Mouse (Mus musculus): Measurements from ENCODE around the gene Fosl1. TPM values are rescaled to one million over a fixed set of nuclear protein-coding genes. Genes with fewer than 3 reads are reported as not detected.

The Fosl1 gene
- 0.51 TPM for polyA plus RNA-seq (2014; fragmentation: Illumina TruSeq; extraction: RNeasy Lipid Tissue Mini Kit (QIAGEN cat#74804); ENCODE audit: low read depth, low replicate concordance)

GRCm38 (mm10) chr19:5447515-5448353 is at the start of gene Fosl1:
Gene Fosl1 (plus strand): TSS chr19:5447547.

GRCm38 (mm10) chr19:5402293-5402692 is 45.1 kb upstream of the Fosl1 start, which contains the start of gene Tsga10ip:
Gene Tsga10ip (minus strand): TSS chr19:5402526.

GRCm38 (mm10) chr19:5424782-5425741 is 22.3 kb upstream of the Fosl1 start, which contains the start of the genes Drap1 and AI837181:
Gene Drap1 (minus strand): TSS chr19:5424979.
Gene AI837181 (plus strand): TSS chr19:5425144.

GRCm38 (mm10) chr19:5457746-5458442 is 10.5 kb downstream of the Fosl1 start, which contains the start of gene Ccdc85b:
Gene Ccdc85b (minus strand): TSS chr19:5457894.

GRCm38 (mm10) chr19:5460465-5460911 is 13.1 kb downstream of the Fosl1 start, which contains the start of gene Fibp:
Gene Fibp (plus strand): TSS chr19:5460615.

GRCm38 (mm10) chr19:5468374-5468773 is 21.0 kb downstream of the Fosl1 start, which contains the start of gene Ctsw:
Gene Ctsw (minus strand): TSS chr19:5468507.

GRCm38 (mm10) chr19:5473720-5474119 is 26.4 kb downstream of the Fosl1 start, which contains the start of gene Efemp2:
Gene Efemp2 (plus strand): TSS chr19:5473954.

GRCm38 (mm10) chr19:5487768-5488550 is 40.6 kb downstream of the Fosl1 start, which contains the start of gene Mus81:
Gene Mus81 (minus strand): TSS chr19:5488402.

GRCm38 (mm10) chr19:5490313-5490897 is 43.1 kb downstream of the Fosl1 start, which contains the start of gene Cfl1:
Gene Cfl1 (plus strand): TSS chr19:5490455.

GRCm38 (mm10) chr19:5503687-5504086 is 56.3 kb downstream of the Fosl1 start, which contains the start of gene 1700020D05Rik:
Gene 1700020D05Rik (minus strand): TSS chr19:5503787.

Other genes with a start within 250 kb of the Fosl1 start
- gene Pacs1, start 174.4 kb upstream of the Fosl1 start, polyA plus RNA-seq (2014; fragmentation: Illumina TruSeq; extraction: RNeasy Lipid Tissue Mini Kit (QIAGEN cat#74804); ENCODE audit: low read depth, low replicate concordance), result 21.5 TPM
- 105 TPM for gene Sf3b2, start 152.1 kb upstream of the Fosl1 start, polyA plus RNA-seq (2014; fragmentation: Illumina TruSeq; extraction: RNeasy Lipid Tissue Mini Kit (QIAGEN cat#74804); ENCODE audit: low read depth, low replicate concordance)
- 0.60 TPM for gene Gal3st3, start 149.2 kb upstream of the Fosl1 start, polyA plus RNA-seq (2014; fragmentation: Illumina TruSeq; extraction: RNeasy Lipid Tissue Mini Kit (QIAGEN cat#74804); ENCODE audit: low read depth, low replicate concordance)
- gene Catsper1, start 111.8 kb upstream of the Fosl1 start, polyA plus RNA-seq (2014; fragmentation: Illumina TruSeq; extraction: RNeasy Lipid Tissue Mini Kit (QIAGEN cat#74804); ENCODE audit: low read depth, low replicate concordance), result 2.0 TPM
- gene Cst6, start 98.0 kb upstream of the Fosl1 start, polyA plus RNA-seq (2014; fragmentation: Illumina TruSeq; extraction: RNeasy Lipid Tissue Mini Kit (QIAGEN cat#74804); ENCODE audit: low read depth, low replicate concordance), result 11.8 TPM
- 22.2 TPM for gene Eif1ad, start 80.8 kb upstream of the Fosl1 start, polyA plus RNA-seq (2014; fragmentation: Illumina TruSeq; extraction: RNeasy Lipid Tissue Mini Kit (QIAGEN cat#74804); ENCODE audit: low read depth, low replicate concordance)
- 85.8 TPM for gene Banf1, start 80.4 kb upstream of the Fosl1 start, polyA plus RNA-seq (2014; fragmentation: Illumina TruSeq; extraction: RNeasy Lipid Tissue Mini Kit (QIAGEN cat#74804); ENCODE audit: low read depth, low replicate concordance)
- gene Sart1, start 58.8 kb upstream of the Fosl1 start, polyA plus RNA-seq (2014; fragmentation: Illumina TruSeq; extraction: RNeasy Lipid Tissue Mini Kit (QIAGEN cat#74804); ENCODE audit: low read depth, low replicate concordance), result 49.0 TPM
- 4.2 TPM for gene Tsga10ip, start 45.0 kb upstream of the Fosl1 start, polyA plus RNA-seq (2014; fragmentation: Illumina TruSeq; extraction: RNeasy Lipid Tissue Mini Kit (QIAGEN cat#74804); ENCODE audit: low read depth, low replicate concordance)
- 252 TPM for gene Drap1, start 22.6 kb upstream of the Fosl1 start, polyA plus RNA-seq (2014; fragmentation: Illumina TruSeq; extraction: RNeasy Lipid Tissue Mini Kit (QIAGEN cat#74804); ENCODE audit: low read depth, low replicate concordance)
- gene AI837181, start 22.4 kb upstream of the Fosl1 start, polyA plus RNA-seq (2014; fragmentation: Illumina TruSeq; extraction: RNeasy Lipid Tissue Mini Kit (QIAGEN cat#74804); ENCODE audit: low read depth, low replicate concordance), result 45.5 TPM
- gene Ccdc85b, start 10.3 kb downstream of the Fosl1 start, polyA plus RNA-seq (2014; fragmentation: Illumina TruSeq; extraction: RNeasy Lipid Tissue Mini Kit (QIAGEN cat#74804); ENCODE audit: low read depth, low replicate concordance), result 7.1 TPM
- gene Fibp, start 13.1 kb downstream of the Fosl1 start, polyA plus RNA-seq (2014; fragmentation: Illumina TruSeq; extraction: RNeasy Lipid Tissue Mini Kit (QIAGEN cat#74804); ENCODE audit: low read depth, low replicate concordance), result 53.3 TPM
- gene Ctsw, start 21.0 kb downstream of the Fosl1 start, polyA plus RNA-seq (2014; fragmentation: Illumina TruSeq; extraction: RNeasy Lipid Tissue Mini Kit (QIAGEN cat#74804); ENCODE audit: low read depth, low replicate concordance), result 1.5 TPM
- 41.4 TPM for gene Efemp2, start 26.4 kb downstream of the Fosl1 start, polyA plus RNA-seq (2014; fragmentation: Illumina TruSeq; extraction: RNeasy Lipid Tissue Mini Kit (QIAGEN cat#74804); ENCODE audit: low read depth, low replicate concordance)
- 45.1 TPM for gene Mus81, start 40.9 kb downstream of the Fosl1 start, polyA plus RNA-seq (2014; fragmentation: Illumina TruSeq; extraction: RNeasy Lipid Tissue Mini Kit (QIAGEN cat#74804); ENCODE audit: low read depth, low replicate concordance)
- gene Cfl1, start 42.9 kb downstream of the Fosl1 start, polyA plus RNA-seq (2014; fragmentation: Illumina TruSeq; extraction: RNeasy Lipid Tissue Mini Kit (QIAGEN cat#74804); ENCODE audit: low read depth, low replicate concordance), result 533 TPM
- gene 1700020D05Rik, start 56.2 kb downstream of the Fosl1 start, polyA plus RNA-seq (2014; fragmentation: Illumina TruSeq; extraction: RNeasy Lipid Tissue Mini Kit (QIAGEN cat#74804); ENCODE audit: low read depth, low replicate concordance), result 6.2 TPM
- 18.9 TPM for gene Snx32, start 63.0 kb downstream of the Fosl1 start, polyA plus RNA-seq (2014; fragmentation: Illumina TruSeq; extraction: RNeasy Lipid Tissue Mini Kit (QIAGEN cat#74804); ENCODE audit: low read depth, low replicate concordance)
- gene Ovol1, start 113.1 kb downstream of the Fosl1 start, polyA plus RNA-seq (2014; fragmentation: Illumina TruSeq; extraction: RNeasy Lipid Tissue Mini Kit (QIAGEN cat#74804); ENCODE audit: low read depth, low replicate concordance), result 2.1 TPM
- 5.9 TPM for gene Ap5b1, start 120.5 kb downstream of the Fosl1 start, polyA plus RNA-seq (2014; fragmentation: Illumina TruSeq; extraction: RNeasy Lipid Tissue Mini Kit (QIAGEN cat#74804); ENCODE audit: low read depth, low replicate concordance)
- 47.8 TPM for gene Rnaseh2c, start 154.3 kb downstream of the Fosl1 start, polyA plus RNA-seq (2014; fragmentation: Illumina TruSeq; extraction: RNeasy Lipid Tissue Mini Kit (QIAGEN cat#74804); ENCODE audit: low read depth, low replicate concordance)
- gene Kat5, start 162.7 kb downstream of the Fosl1 start, polyA plus RNA-seq (2014; fragmentation: Illumina TruSeq; extraction: RNeasy Lipid Tissue Mini Kit (QIAGEN cat#74804); ENCODE audit: low read depth, low replicate concordance), result 43.1 TPM
- 47.9 TPM for gene Rela, start 189.9 kb downstream of the Fosl1 start, polyA plus RNA-seq (2014; fragmentation: Illumina TruSeq; extraction: RNeasy Lipid Tissue Mini Kit (QIAGEN cat#74804); ENCODE audit: low read depth, low replicate concordance)
- gene Sipa1, start 216.2 kb downstream of the Fosl1 start, polyA plus RNA-seq (2014; fragmentation: Illumina TruSeq; extraction: RNeasy Lipid Tissue Mini Kit (QIAGEN cat#74804); ENCODE audit: low read depth, low replicate concordance), result 23.3 TPM
- gene Map3k11, start 241.2 kb downstream of the Fosl1 start, polyA plus RNA-seq (2014; fragmentation: Illumina TruSeq; extraction: RNeasy Lipid Tissue Mini Kit (QIAGEN cat#74804); ENCODE audit: low read depth, low replicate concordance), result 28.7 TPM
- 48.3 TPM for gene Pcnx3, start 241.4 kb downstream of the Fosl1 start, polyA plus RNA-seq (2014; fragmentation: Illumina TruSeq; extraction: RNeasy Lipid Tissue Mini Kit (QIAGEN cat#74804); ENCODE audit: low read depth, low replicate concordance)

All from adipose tissue, adult 10 weeks (tissue).